Mouse (Mus musculus): ENCODE measurements around the gene Lrp5.

DNA sequence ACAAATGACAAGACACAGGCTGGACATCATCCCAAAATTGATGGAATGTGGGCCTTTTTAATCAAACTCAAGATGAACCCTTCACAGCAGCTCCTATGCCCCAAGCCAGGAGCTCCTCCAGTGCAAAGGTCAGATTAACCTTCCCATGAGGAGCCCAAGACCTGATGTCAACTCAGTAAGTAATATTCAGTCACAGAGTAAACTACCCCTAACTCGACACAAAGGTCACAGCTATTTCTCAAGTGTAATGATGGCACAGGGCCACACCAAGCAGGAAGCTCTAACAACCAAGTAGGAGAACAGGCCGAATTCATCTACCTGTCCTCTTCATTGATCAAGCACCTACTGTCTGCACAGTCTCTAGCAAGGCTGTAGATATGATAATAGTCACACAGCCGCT lies 35.9 kb downstream of the Lrp5 start:
- no peak for TF ChIP-seq POLR2A (IDR thresholded peaks at IDR 0.05; ENCODE audit: borderline replicate concordance, extremely low read depth, insufficient read depth, insufficient read length, poor library complexity, severe bottlenecking)
- TF ChIP-seq CTCF (IDR thresholded peaks at IDR 0.05; ENCODE audit: borderline replicate concordance, extremely low read depth, insufficient read depth, insufficient read length): no peak

Measured in brain, embryonic 14.5 days (tissue).